Mouse (Mus musculus) CH12.LX (cell line): ENCODE results near the gene Prm2. TPM values are rescaled to one million over a fixed set of nuclear protein-coding genes. Genes with fewer than 3 reads are reported as not detected.

ENCODE experiments used
- DNase-seq: peaks from one replicate; pipeline ENCODE4 v3.0.0-alpha.2; 2013; ENCODE audit errors: extremely low read depth
- H3K27ac ChIP-seq: 2 replicates; pipeline ENCODE4 v1.5.1; 2012; ENCODE audit warnings: low read depth, mild to moderate bottlenecking, control low read depth, moderate library complexity; ENCODE audit not compliant: insufficient read depth
- H3K27me3 ChIP-seq: replicated peaks from 2 replicates; pipeline ENCODE3; 2012; ENCODE audit warnings: inconsistent platforms
- H3K36me3 ChIP-seq, 2 experiments: replicated peaks in 1 of 2; 2 replicates each; pipeline versions ENCODE3 to v1.6.1; 2012; ENCODE audit warnings: inconsistent platforms in 1 of 2, low read length in 1 of 2, mild to moderate bottlenecking in 1 of 2, mixed read lengths in 1 of 2, moderate library complexity in 1 of 2; ENCODE audit not compliant: control insufficient read depth in 1 of 2, insufficient read depth in 1 of 2
- H3K4me1 ChIP-seq, 2 experiments: 2 replicates each; pipeline ENCODE4 v1.6.1; 2012; ENCODE audit warnings: inconsistent platforms in 1 of 2, moderate library complexity in 1 of 2; ENCODE audit not compliant: insufficient read depth in 2 of 2, control insufficient read depth in 1 of 2
- H3K4me2 ChIP-seq: 2 replicates; pipeline ENCODE4 v1.6.1; 2012; ENCODE audit warnings: low read depth, mild to moderate bottlenecking, control low read depth; ENCODE audit not compliant: poor library complexity, insufficient read depth, severe bottlenecking
- H3K4me3 ChIP-seq, 3 experiments: fragments of 150-350 bp in 1 of 3; sonication (generic) in 1 of 3; replicated peaks in 1 of 3; 2 replicates each; pipeline versions ENCODE3 to v1.5.1; 2011 to 2012; ENCODE audit warnings: low read depth in 2 of 3, low read length in 2 of 3, mild to moderate bottlenecking in 2 of 3, moderate library complexity in 2 of 3, control low read depth in 1 of 3, improper control_type of control experiment in 1 of 3, inconsistent platforms in 1 of 3, mixed read lengths in 1 of 3; ENCODE audit not compliant: poor library complexity in 1 of 3
- H3K79me2 ChIP-seq: replicated peaks from 2 replicates; pipeline ENCODE4 v1.6.1; 2012; ENCODE audit warnings: mild to moderate bottlenecking, moderate library complexity; ENCODE audit not compliant: control insufficient read depth, poor library complexity, insufficient read depth, severe bottlenecking; ENCODE audit errors: extremely low read depth
- H3K9ac ChIP-seq: 2 replicates; pipeline ENCODE4 v1.6.1; 2012; ENCODE audit warnings: low read depth, mild to moderate bottlenecking, control low read depth, moderate library complexity; ENCODE audit not compliant: insufficient read depth
- H3K9me3 ChIP-seq: replicated peaks from 2 replicates; pipeline ENCODE3; 2012; ENCODE audit warnings: low read length, inconsistent platforms, mixed read lengths
- BHLHE40 ChIP-seq: IDR thresholded peaks from 2 replicates; pipeline ENCODE4 v1.6.1; 2011; ENCODE audit warnings: mild to moderate bottlenecking, low read depth, low read length, improper control_type of control experiment
- CHD1 ChIP-seq: IDR thresholded peaks from 2 replicates; pipeline ENCODE4 v1.6.1; 2012; ENCODE audit warnings: low read depth, low read length, improper control_type of control experiment, inconsistent platforms
- CHD2 ChIP-seq: IDR thresholded peaks from 2 replicates; pipeline ENCODE4 v1.6.1; 2011; ENCODE audit warnings: low read length, improper control_type of control experiment
- CTCF ChIP-seq, 2 experiments: IDR thresholded peaks in 1 of 2; conservative IDR thresholded peaks in 1 of 2; 2 replicates each; pipeline ENCODE4 v1.5.1; 2011 to 2012; ENCODE audit warnings: low read depth in 2 of 2, low read length in 2 of 2, improper control_type of control experiment in 1 of 2, inconsistent platforms in 1 of 2, mild to moderate bottlenecking in 1 of 2, moderate library complexity in 1 of 2
- E2F4 ChIP-seq: IDR thresholded peaks from 2 replicates; pipeline ENCODE4 v1.6.1; 2011; ENCODE audit warnings: low read depth, low read length, improper control_type of control experiment; ENCODE audit not compliant: insufficient replicate concordance
- ELF1 ChIP-seq: IDR thresholded peaks from 2 replicates; pipeline ENCODE4 v1.6.1; 2014; ENCODE audit warnings: low read depth, mild to moderate bottlenecking, inconsistent platforms, low read length, improper control_type of control experiment
- EP300 ChIP-seq: IDR thresholded peaks from 2 replicates; pipeline ENCODE4 v1.6.1; 2011; ENCODE audit warnings: low read length, improper control_type of control experiment
- ETS1 ChIP-seq: conservative IDR thresholded peaks from 2 replicates; pipeline ENCODE4 v1.6.1; 2012; ENCODE audit warnings: low read depth, mild to moderate bottlenecking, inconsistent platforms, low read length, improper control_type of control experiment, moderate library complexity
- GABPA ChIP-seq: IDR thresholded peaks from 2 replicates; pipeline ENCODE4 v1.6.1; 2012; ENCODE audit warnings: low read depth, low read length, improper control_type of control experiment, inconsistent platforms; ENCODE audit not compliant: insufficient replicate concordance
- HCFC1 ChIP-seq: IDR thresholded peaks from 2 replicates; pipeline ENCODE4 v1.6.1; 2012; ENCODE audit warnings: low read depth, mild to moderate bottlenecking, inconsistent platforms, low read length, improper control_type of control experiment
- IRF4 ChIP-seq: IDR thresholded peaks from 2 replicates; pipeline ENCODE4 v1.6.1; 2014; ENCODE audit warnings: low read depth, mild to moderate bottlenecking, inconsistent platforms, low read length, improper control_type of control experiment
- JUN ChIP-seq: IDR thresholded peaks from 2 replicates; pipeline ENCODE4 v1.6.1; 2011; ENCODE audit warnings: low read depth, mild to moderate bottlenecking, low read length, improper control_type of control experiment, moderate library complexity; ENCODE audit not compliant: insufficient read depth
- JUND ChIP-seq: conservative IDR thresholded peaks from 2 replicates; pipeline ENCODE4 v1.6.1; 2011; ENCODE audit warnings: low read depth, low read length, improper control_type of control experiment
- KAT2A ChIP-seq: IDR thresholded peaks from 2 replicates; pipeline ENCODE4 v1.6.1; 2012; ENCODE audit warnings: low read length, improper control_type of control experiment, inconsistent platforms; ENCODE audit not compliant: insufficient replicate concordance
- MAFK ChIP-seq: IDR thresholded peaks from 2 replicates; pipeline ENCODE4 v1.6.1; 2011; ENCODE audit warnings: low read length, improper control_type of control experiment; ENCODE audit not compliant: insufficient replicate concordance
- MAX ChIP-seq: IDR thresholded peaks from 2 replicates; pipeline ENCODE4 v1.6.1; 2011; ENCODE audit warnings: low read length, improper control_type of control experiment
- MAZ ChIP-seq: IDR thresholded peaks from 2 replicates; pipeline ENCODE4 v1.6.1; 2012; ENCODE audit warnings: low read depth, mild to moderate bottlenecking, inconsistent platforms, low read length, improper control_type of control experiment, moderate library complexity
- MEF2A ChIP-seq: IDR thresholded peaks from 2 replicates; pipeline ENCODE4 v1.6.1; 2014; ENCODE audit warnings: low read depth, mild to moderate bottlenecking, inconsistent platforms, low read length, improper control_type of control experiment, borderline replicate concordance
- MXI1 ChIP-seq: IDR thresholded peaks from 2 replicates; pipeline ENCODE4 v1.6.1; 2011; ENCODE audit warnings: mild to moderate bottlenecking, low read depth, low read length, improper control_type of control experiment
- MYC ChIP-seq: IDR thresholded peaks from 2 replicates; pipeline ENCODE4 v1.6.1; 2011; ENCODE audit warnings: low read depth, mild to moderate bottlenecking, improper control_type of control experiment, low read length
- NELFE ChIP-seq: IDR thresholded peaks from 2 replicates; pipeline ENCODE4 v1.6.1; 2011; ENCODE audit warnings: low read depth, low read length, improper control_type of control experiment
- NRF1 ChIP-seq: IDR thresholded peaks from 2 replicates; pipeline ENCODE4 v1.6.1; 2014; ENCODE audit warnings: low read depth, mild to moderate bottlenecking, inconsistent platforms, low read length, improper control_type of control experiment, moderate library complexity
- PAX5 ChIP-seq: IDR thresholded peaks from 2 replicates; pipeline ENCODE4 v1.6.1; 2012; ENCODE audit warnings: low read length, inconsistent platforms, mixed read lengths
- POLR2A ChIP-seq: IDR thresholded peaks from 2 replicates; pipeline ENCODE4 v1.6.1; 2011; ENCODE audit warnings: low read depth, mild to moderate bottlenecking, improper control_type of control experiment, low read length
- POLR2AphosphoS2 ChIP-seq: IDR thresholded peaks from 2 replicates; pipeline ENCODE4 v1.6.1; 2011; ENCODE audit warnings: low read depth, low read length, improper control_type of control experiment
- RAD21 ChIP-seq: IDR thresholded peaks from 2 replicates; pipeline ENCODE4 v1.6.1; 2011; ENCODE audit warnings: low read depth, mild to moderate bottlenecking, low read length, improper control_type of control experiment, moderate library complexity
- RCOR1 ChIP-seq: conservative IDR thresholded peaks from 2 replicates; pipeline ENCODE4 v1.6.1; 2012; ENCODE audit warnings: low read depth, mild to moderate bottlenecking, inconsistent platforms, low read length, improper control_type of control experiment
- SIN3A ChIP-seq: IDR thresholded peaks from 2 replicates; pipeline ENCODE4 v1.6.1; 2012; ENCODE audit warnings: low read length, improper control_type of control experiment, inconsistent platforms
- SMC3 ChIP-seq: IDR thresholded peaks from 2 replicates; pipeline ENCODE4 v1.6.1; 2011; ENCODE audit warnings: low read depth, low read length, improper control_type of control experiment
- TBP ChIP-seq: conservative IDR thresholded peaks from 2 replicates; pipeline ENCODE4 v1.6.1; 2011; ENCODE audit warnings: low read depth, low read length, improper control_type of control experiment
- TCF12 ChIP-seq: IDR thresholded peaks from 2 replicates; pipeline ENCODE4 v1.6.1; 2014; ENCODE audit warnings: low read depth, mild to moderate bottlenecking, inconsistent platforms, low read length, improper control_type of control experiment
- UBTF ChIP-seq: IDR thresholded peaks from 2 replicates; pipeline ENCODE4 v1.6.1; 2012; ENCODE audit warnings: low read depth, mild to moderate bottlenecking, inconsistent platforms, low read length, improper control_type of control experiment, moderate library complexity
- USF1 ChIP-seq: IDR thresholded peaks from 2 replicates; pipeline ENCODE4 v1.6.1; 2014; ENCODE audit warnings: low read depth, mild to moderate bottlenecking, inconsistent platforms, low read length, improper control_type of control experiment
- USF2 ChIP-seq: conservative IDR thresholded peaks from 2 replicates; pipeline ENCODE4 v1.6.1; 2011; ENCODE audit warnings: low read depth, low read length, improper control_type of control experiment
- ZC3H11A ChIP-seq: IDR thresholded peaks from 2 replicates; pipeline ENCODE4 v1.6.1; 2012; ENCODE audit warnings: low read depth, mild to moderate bottlenecking, inconsistent platforms, low read length, improper control_type of control experiment
- ZKSCAN1 ChIP-seq: IDR thresholded peaks from 2 replicates; pipeline ENCODE4 v1.6.1; 2012; ENCODE audit warnings: low read depth, inconsistent platforms, low read length, improper control_type of control experiment, borderline replicate concordance
- ZMIZ1 ChIP-seq: IDR thresholded peaks from 2 replicates; pipeline ENCODE4 v1.6.1; 2012; ENCODE audit warnings: low read depth, mild to moderate bottlenecking, inconsistent platforms, low read length, improper control_type of control experiment
- ZNF384 ChIP-seq: IDR thresholded peaks from 2 replicates; pipeline ENCODE4 v1.6.1; 2012; ENCODE audit warnings: low read depth, low read length, improper control_type of control experiment, inconsistent platforms
- dilution Hi-C: fragments of 300-500 bp; cut with MboI; formaldehyde crosslinking; loops from 2 replicates; pipeline ENCODE4 v1.14.3; 2020; ENCODE audit warnings: low sequenced_read_pairs; ENCODE audit not compliant: extremely low pct_unique_long_range_greater_than_20kb, extremely low pct_ligation_motif_present
- in situ Hi-C: fragments of 300-500 bp; cut with MboI; formaldehyde crosslinking; loops from 3 replicates; pipeline ENCODE4 v1.14.3; 2019; ENCODE audit warnings: low sequenced_read_pairs, low pct_ligation_motif_present, low pct_unique_long_range_greater_than_20kb, mixed read lengths
- polyA plus RNA-seq: library from polyadenylated mRNA; unstranded; fragments of >175 nt; gene quantifications from 2 replicates; pipeline ENCODE4 v1.2.1, GENCODE M21; 2012; ENCODE audit warnings: low read depth; ENCODE audit not compliant: insufficient read length
- total RNA-seq, 2 experiments: library from RNA; depleted of rRNA; stranded (reverse); fragments of 300-350 nt in 1 of 2; fragments of >200 nt in 1 of 2; gene quantifications; 2 replicates each; pipeline ENCODE4 v1.2.3; 2012 to 2014

Prm2 gene
- total and polyA plus RNA-seq, 3 experiments, result not detected

DNA sequence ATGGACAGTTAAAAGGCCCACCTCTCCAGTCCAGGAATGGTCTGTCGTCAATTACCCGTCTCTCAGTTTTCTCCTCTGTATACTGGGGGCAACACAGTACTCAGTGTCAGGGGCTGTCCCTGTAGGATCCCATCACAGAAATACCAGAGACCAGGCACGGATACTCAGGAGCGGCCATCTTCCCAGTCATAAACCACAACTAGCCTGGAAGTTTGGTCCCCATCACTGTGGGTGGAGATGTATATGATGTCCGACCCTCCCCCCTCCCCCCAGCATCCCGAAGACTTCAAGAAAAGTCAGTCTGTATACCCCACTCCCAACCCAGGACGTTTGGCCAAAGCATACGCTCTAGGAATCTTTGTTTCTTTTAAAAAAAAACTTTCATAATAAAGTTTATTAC, 12.5 kb downstream of the Prm2 start:
- Histone ChIP-seq H3K9ac (peak overlapping the region; percentile 89), H3K79me2 (peaks cover 16% of the 10 kb centered on the region), H3K36me3 (peaks cover 0 to 25% of the 10 kb centered on the region in 2 experiments), H3K27ac (peak overlapping the region; percentile 97), H3K4me2 (peak overlapping the region; percentile 52), H3K9me3 (no peaks in the 10 kb centered on the region), H3K27me3 (no peaks in the 10 kb centered on the region), H3K4me1 (peaks cover 30 to 59% of the 10 kb centered on the region in 2 experiments), H3K4me3 (peak overlapping the region; percentile 84 to 99 (median 96))
- in situ Hi-C loops, result loop anchor here (5.0 kb wide), 1 partner anchor 36 kb away; no protein-coding TSS in a partner anchor
- dilution Hi-C loops, result no loop called here
- TF ChIP-seq MAFK, result no peak
- no peak for TF ChIP-seq ZNF384
- TF ChIP-seq RAD21, result no peak
- TF ChIP-seq GABPA, result no peak
- TF ChIP-seq JUN, result no peak
- no peak for TF ChIP-seq PAX5
- no peak for TF ChIP-seq UBTF
- no peak for TF ChIP-seq USF2
- TF ChIP-seq MAX, result no peak
- no peak for TF ChIP-seq IRF4
- TF ChIP-seq MAZ, result peak; percentile 48; the same call in 1 of the 2 replicates
- no peak for TF ChIP-seq MEF2A
- TF ChIP-seq POLR2AphosphoS2, result no peak; the same call in 1 of the 2 replicates
- TF ChIP-seq CHD2, result peak; percentile 35; the same call in 1 of the 2 replicates
- peak; percentile 43; the same call in 1 of the 2 replicates for TF ChIP-seq NELFE
- TF ChIP-seq SMC3, result no peak
- TF ChIP-seq E2F4, result no peak
- TF ChIP-seq ZKSCAN1, result no peak
- TF ChIP-seq MYC, result no peak
- peak; percentile 32; the same call in 1 of the 2 replicates for TF ChIP-seq SIN3A
- TF ChIP-seq ZC3H11A, result no peak
- no peak for TF ChIP-seq USF1
- TF ChIP-seq ZMIZ1, result no peak; the same call in 1 of the 2 replicates
- TF ChIP-seq CTCF (conservative IDR thresholded peaks at IDR 0.05 in 1 of 2, IDR thresholded peaks at IDR 0.05 in 1 of 2; ENCODE audit: low read depth in 2 of 2, low read length in 2 of 2), result no peak
- TF ChIP-seq TCF12, result no peak
- peak; percentile 40; the same call in 1 of the 2 replicates for TF ChIP-seq MXI1
- no peak for TF ChIP-seq ETS1
- no peak for TF ChIP-seq HCFC1
- no peak for TF ChIP-seq ELF1
- TF ChIP-seq JUND, result no peak
- TF ChIP-seq EP300, result no peak
- peak; percentile 15; the same call in 1 of the 2 replicates for TF ChIP-seq POLR2A
- no peak for TF ChIP-seq BHLHE40
- no peak for TF ChIP-seq KAT2A
- TF ChIP-seq CHD1, result peak; percentile 89
- TF ChIP-seq NRF1, result 0 out of 2 replicates have a peak, but pooled peaks have one; percentile 17
- TF ChIP-seq TBP, result no peak
- TF ChIP-seq RCOR1, result no peak; the same call in 1 of the 2 replicates
- TF ChIP-seq, all 38 proteins: peak for 8
- peak; percentile 53 for DNase-seq
